Mouse (Mus musculus) embryonic fibroblast, embryonic 13.5 days (primary cell): ENCODE results near the gene Prmt3.

Experiments
- CTCF ChIP-seq: IDR thresholded peaks from 2 replicates; pipeline ENCODE4 v1.5.1; 2011; ENCODE audit warnings: mild to moderate bottlenecking, control low read depth, low read length, moderate library complexity, borderline replicate concordance; ENCODE audit not compliant: insufficient read depth
- POLR2A ChIP-seq: IDR thresholded peaks from 2 replicates; pipeline ENCODE4 v1.6.1; 2011; ENCODE audit warnings: low read depth, mild to moderate bottlenecking, control low read depth, low read length, moderate library complexity

GRCm38 (mm10) chr7:49882288-49882687 lies 104.1 kb downstream of the Prmt3 start:
- no peak for TF ChIP-seq POLR2A
- TF ChIP-seq CTCF = no peak
